Mouse (Mus musculus) lung, adult 2 months (tissue): ENCODE measurements around the gene Comt.

ENCODE experiments used
- CTCF ChIP-seq: fragments of 200-500 bp; IDR thresholded peaks from 2 replicates; pipeline ENCODE4 v1.5.1; 2011; ENCODE audit warnings: mild to moderate bottlenecking, low read length, control low read depth; ENCODE audit not compliant: insufficient read depth
- POLR2A ChIP-seq: fragments of 200-500 bp; IDR thresholded peaks from 2 replicates; pipeline ENCODE4 v1.6.1; 2011; ENCODE audit warnings: low read depth, mild to moderate bottlenecking, control low read depth, low read length, borderline replicate concordance; ENCODE audit errors: extremely low read depth

GRCm38 (mm10) chr16:18429641-18430040 is 3.0 kb upstream of the Comt start:
- TF ChIP-seq CTCF (no peak), POLR2A (no peak)
